23 mouse cellular contexts compared by ENCODE assay signal in genomic region chr11:27025500-27025899, GRCm38 (mm10).
DNase-seq lines count a peak whose midpoint lies in the region; ATAC-seq lines count a peak whose summit lies in the region.
"Had no signal": no experiment of that assay in that cellular context is flagged by ENCODE, and none has a peak within 500 bp of the region (broad histone marks: within the 10 kb centered on the region; RNA-seq: fewer than 3 reads in every experiment).

No protein-coding gene starts in this region.

- H3K27me3 ChIP-seq in embryonic facial prominence, embryonic 14.5 days (replicated peaks; ENCODE audit: control insufficient read depth, insufficient read depth, low read length) = no peaks in the 10 kb centered on the region
- H3K27me3 ChIP-seq in embryonic facial prominence, embryonic 10.5 days (replicated peaks; ENCODE audit: low read depth, poor library complexity, severe bottlenecking) = no peaks in the 10 kb centered on the region
- H3K27me3 ChIP-seq in limb, embryonic 11.5 days (ENCODE audit: control insufficient read depth, insufficient read depth, low read length) = no peaks in the 10 kb centered on the region
- H3K27me3 ChIP-seq: embryonic facial prominence, embryonic 12.5 days; embryonic facial prominence, embryonic 15.5 days; forebrain, embryonic 12.5 days had no signal

- H3K9ac ChIP-seq in embryonic facial prominence, embryonic 14.5 days (ENCODE audit: low read depth, low read length) = no peak overlapping the region
- no peak overlapping the region for H3K9ac ChIP-seq in limb, embryonic 11.5 days (ENCODE audit: low read length)
- H3K9ac ChIP-seq: embryonic facial prominence, embryonic 12.5 days; embryonic facial prominence, embryonic 15.5 days; forebrain, embryonic 12.5 days had no signal

- WGBS in embryonic facial prominence, embryonic 14.5 days = 65% methylated on average over 2 of the region's 2 CpGs
- WGBS in embryonic facial prominence, embryonic 10.5 days = 85% methylated on average over 2 of the region's 2 CpGs
- whole genome bisulfite sequencing in limb, embryonic 11.5 days = 55% methylated on average over 2 of the region's 2 CpGs

- H3K27ac ChIP-seq in embryonic facial prominence, embryonic 14.5 days (replicated peaks; ENCODE audit: low read depth, low read length) = no peak overlapping the region
- no peak overlapping the region for H3K27ac ChIP-seq in embryonic facial prominence, embryonic 10.5 days (replicated peaks)
- H3K27ac ChIP-seq in limb, embryonic 11.5 days (replicated peaks; ENCODE audit: low read depth, low read length) = no peak overlapping the region
- H3K27ac ChIP-seq: embryonic facial prominence, embryonic 12.5 days; embryonic facial prominence, embryonic 15.5 days; forebrain, embryonic 10.5 days; forebrain, embryonic 12.5 days had no signal

- ATAC-seq in embryonic facial prominence, embryonic 14.5 days (ENCODE audit: low read depth) = no peak
- ATAC-seq in granulocyte monocyte progenitor cell, adult 5-6 weeks (replicated peaks; ENCODE audit: poor library complexity, severe bottlenecking) = peak; percentile 52
- ATAC-seq in limb, embryonic 11.5 days (ENCODE audit: insufficient number of reproducible peaks, low FRiP score, low TSS enrichment, low read depth) = peak; percentile 79
- ATAC-seq: forebrain, embryonic 14.5 days; forebrain, embryonic 16.5 days had no signal

- no peaks in the 10 kb centered on the region for H3K36me3 ChIP-seq in embryonic facial prominence, embryonic 14.5 days (ENCODE audit: control insufficient read depth, insufficient read depth, low read length)
- H3K36me3 ChIP-seq in embryonic facial prominence, embryonic 10.5 days (replicated peaks) = no peaks in the 10 kb centered on the region
- H3K36me3 ChIP-seq in limb, embryonic 11.5 days (ENCODE audit: control insufficient read depth, insufficient read depth, low read length) = no peaks in the 10 kb centered on the region
- H3K36me3 ChIP-seq: embryonic facial prominence, embryonic 12.5 days; embryonic facial prominence, embryonic 15.5 days; forebrain, embryonic 10.5 days; forebrain, embryonic 12.5 days had no signal

- peak; percentile 2 for DNase-seq in embryonic facial prominence, embryonic 14.5 days (ENCODE audit: low spot score)
- DNase-seq in embryonic facial prominence, embryonic 10.5 days (ENCODE audit: low spot score) = no peak
- peak; percentile 49 for DNase-seq in limb, embryonic 11.5 days (ENCODE audit: low spot score)
- DNase-seq in right cerebral cortex, postnatal 10 days (ENCODE audit: low spot score in 2 of 2) = no peak
- no peak for DNase-seq in retina, postnatal 1 day
- no peak for DNase-seq in gastrocnemius, postnatal 25 days
- DNase-seq: adrenal gland, adult 2 months; adrenal gland, postnatal 10 days; adrenal gland, postnatal 25 days; cerebellum, adult 11 months; cerebellum, adult 18-20 months; cerebellum, adult 8-10 months; cerebellum, adult 9-11 months; cerebellum, postnatal 14 days; cerebellum, postnatal 36 days had no signal

- no peaks in the 10 kb centered on the region for H3K4me1 ChIP-seq in embryonic facial prominence, embryonic 14.5 days (ENCODE audit: control insufficient read depth, insufficient read depth, low read length)
- H3K4me1 ChIP-seq in embryonic facial prominence, embryonic 10.5 days = no peaks in the 10 kb centered on the region
- H3K4me1 ChIP-seq in limb, embryonic 11.5 days (ENCODE audit: control insufficient read depth, insufficient read depth, low read length) = no peaks in the 10 kb centered on the region
- H3K4me1 ChIP-seq: embryonic facial prominence, embryonic 12.5 days; embryonic facial prominence, embryonic 15.5 days; forebrain, embryonic 10.5 days; forebrain, embryonic 12.5 days had no signal

- H3K9me3 ChIP-seq in embryonic facial prominence, embryonic 14.5 days (ENCODE audit: control insufficient read depth, low read length) = no peaks in the 10 kb centered on the region
- no peaks in the 10 kb centered on the region for H3K9me3 ChIP-seq in embryonic facial prominence, embryonic 10.5 days
- no peaks in the 10 kb centered on the region for H3K9me3 ChIP-seq in limb, embryonic 11.5 days (ENCODE audit: control insufficient read depth, low read length)
- H3K9me3 ChIP-seq: embryonic facial prominence, embryonic 12.5 days; embryonic facial prominence, embryonic 15.5 days; forebrain, embryonic 10.5 days; forebrain, embryonic 12.5 days had no signal

- no peak overlapping the region for H3K4me3 ChIP-seq in embryonic facial prominence, embryonic 14.5 days (ENCODE audit: low read depth, low read length)
- no peak overlapping the region for H3K4me3 ChIP-seq in embryonic facial prominence, embryonic 10.5 days
- no peak overlapping the region for H3K4me3 ChIP-seq in limb, embryonic 11.5 days (ENCODE audit: low read depth, low read length)
- H3K4me3 ChIP-seq: embryonic facial prominence, embryonic 12.5 days; embryonic facial prominence, embryonic 15.5 days; erythroblast, embryonic 14.5 days; forebrain, embryonic 10.5 days; forebrain, embryonic 12.5 days had no signal

- H3K4me2 ChIP-seq in embryonic facial prominence, embryonic 14.5 days (ENCODE audit: low read depth, low read length) = no peak overlapping the region
- no peak overlapping the region for H3K4me2 ChIP-seq in limb, embryonic 11.5 days (ENCODE audit: low read depth, severe bottlenecking)
- H3K4me2 ChIP-seq: embryonic facial prominence, embryonic 12.5 days; embryonic facial prominence, embryonic 15.5 days; forebrain, embryonic 12.5 days had no signal

Comparison
In these comparisons a context has a peak if more than half of its experiments do, and no peak if none do; other contexts are left out.
1. DNase-seq: peak in embryonic facial prominence, embryonic 14.5 days (single experiment) and limb, embryonic 11.5 days (single experiment); none in embryonic facial prominence, embryonic 10.5 days (single experiment), right cerebral cortex, postnatal 10 days (0 of 2), retina, postnatal 1 day (single experiment) and gastrocnemius, postnatal 25 days (single experiment).